In the genomic region with DNA sequence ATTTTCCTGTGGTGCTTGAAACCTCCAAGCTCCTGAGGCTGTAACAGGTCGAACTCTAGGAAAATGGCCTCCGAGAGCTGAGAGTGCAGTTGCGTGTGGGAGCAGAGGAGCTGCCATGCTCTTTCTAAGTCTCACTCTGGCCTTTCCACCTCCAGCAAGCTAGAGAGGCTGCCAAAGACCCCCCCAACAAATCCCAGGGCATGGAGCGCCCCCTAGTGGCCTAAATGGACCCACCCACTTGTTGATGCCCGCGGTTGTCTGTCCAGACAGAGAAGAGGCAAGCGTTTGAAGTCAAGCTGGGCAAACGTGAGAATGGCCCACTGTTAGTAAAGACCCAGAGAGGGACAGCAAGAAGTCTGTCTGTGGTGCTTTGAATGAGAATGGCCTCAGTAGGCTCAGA, we compare ENCODE assay signal across 14 mouse cellular contexts. TPM values are rescaled to one million over a fixed set of nuclear protein-coding genes. Genes with fewer than 3 reads are reported as not detected.
A peak's percentile ranks its signal among the peaks of the same experiment; 100 is the strongest.
DNase-seq lines count a peak whose midpoint lies in the region; ATAC-seq and TF ChIP-seq lines count a peak whose summit lies in the region.
"Had no signal": no experiment of that assay in that cellular context is flagged by ENCODE, and none has a peak within 500 bp of the region (broad histone marks: within the 10 kb centered on the region; RNA-seq: fewer than 3 reads in every experiment).

No protein-coding gene starts in this region.

- H3K9ac ChIP-seq in forebrain, postnatal 0 days, result no peak overlapping the region
- no peak overlapping the region for H3K9ac ChIP-seq in forebrain, embryonic 15.5 days (replicated peaks)
- no peak overlapping the region for H3K9ac ChIP-seq in lung, postnatal 0 days (replicated peaks; ENCODE audit: low read depth)
- H3K9ac ChIP-seq in liver, postnatal 0 days (replicated peaks), result no peak overlapping the region
- H3K9ac ChIP-seq in kidney, embryonic 16.5 days (replicated peaks; ENCODE audit: low read length), result no peak overlapping the region
- H3K9ac ChIP-seq: midbrain, embryonic 13.5 days had no signal

- TF ChIP-seq CTCF in forebrain, postnatal 0 days (IDR thresholded peaks at IDR 0.05; ENCODE audit: low read depth), result 0 out of 2 replicates have a peak, but pooled peaks have one; percentile 11
- peak; percentile 29; the same call in 1 of the 2 replicates for TF ChIP-seq CTCF in lung, postnatal 0 days (IDR thresholded peaks at IDR 0.05)
- peak; percentile 44 for TF ChIP-seq CTCF in liver, postnatal 0 days (IDR thresholded peaks at IDR 0.05; ENCODE audit: low read depth)

- WGBS in forebrain, postnatal 0 days, result 74% methylated on average over 8 of the region's 8 CpGs
- 72% methylated on average over 8 of the region's 8 CpGs for WGBS in forebrain, embryonic 15.5 days
- 70% methylated on average over 8 of the region's 8 CpGs for WGBS in lung, postnatal 0 days
- 69% methylated on average over 8 of the region's 8 CpGs for WGBS in liver, postnatal 0 days (ENCODE audit: insufficient replicate concordance)
- 73% methylated on average over 8 of the region's 8 CpGs for WGBS in kidney, embryonic 16.5 days

- H3K4me3 ChIP-seq in forebrain, postnatal 0 days (ENCODE audit: low read depth, low read length), result no peak overlapping the region
- H3K4me3 ChIP-seq in forebrain, embryonic 15.5 days, result no peak overlapping the region
- H3K4me3 ChIP-seq in lung, postnatal 0 days (ENCODE audit: low read depth, low read length), result no peak overlapping the region
- H3K4me3 ChIP-seq in liver, postnatal 0 days (ENCODE audit: low read depth, low read length), result no peak overlapping the region
- no peak overlapping the region for H3K4me3 ChIP-seq in kidney, embryonic 16.5 days (ENCODE audit: low read length)
- H3K4me3 ChIP-seq: midbrain, embryonic 13.5 days had no signal

- TF ChIP-seq EP300 in lung, postnatal 0 days (IDR thresholded peaks at IDR 0.05), result no peak
- TF ChIP-seq EP300 in liver, postnatal 0 days (IDR thresholded peaks at IDR 0.05; ENCODE audit: low read depth), result no peak

- no peak for ATAC-seq in forebrain, postnatal 0 days
- no peak for ATAC-seq in forebrain, embryonic 15.5 days (replicated peaks)
- ATAC-seq in lung, postnatal 0 days, result no peak
- no peak for ATAC-seq in liver, postnatal 0 days
- ATAC-seq in kidney, embryonic 16.5 days (ENCODE audit: low FRiP score, low TSS enrichment), result no peak
- ATAC-seq: forebrain, embryonic 16.5 days; intestine, embryonic 16.5 days; midbrain, embryonic 13.5 days had no signal

- no peak overlapping the region for H3K27ac ChIP-seq in forebrain, postnatal 0 days (ENCODE audit: low read depth, low read length)
- H3K27ac ChIP-seq in forebrain, embryonic 15.5 days (replicated peaks), result no peak overlapping the region
- no peak overlapping the region for H3K27ac ChIP-seq in lung, postnatal 0 days (ENCODE audit: low read length)
- H3K27ac ChIP-seq in liver, postnatal 0 days (ENCODE audit: low read depth), result no peak overlapping the region
- no peak overlapping the region for H3K27ac ChIP-seq in kidney, embryonic 16.5 days (ENCODE audit: low read length)
- H3K27ac ChIP-seq: midbrain, embryonic 13.5 days had no signal

- no peak for DNase-seq in forebrain, postnatal 0 days
- no peak for DNase-seq in lung, postnatal 0 days (ENCODE audit: low spot score)
- no peak for DNase-seq in lung, postnatal 25 days (ENCODE audit: low spot score)
- peak; percentile 50 for DNase-seq in ES-CJ7 (ENCODE audit: low read depth, low spot score)
- no peak for DNase-seq in liver, postnatal 0 days
- no peak for DNase-seq in right cerebral cortex, postnatal 10 days (ENCODE audit: low spot score in 2 of 2)
- DNase-seq: cerebellum, postnatal 14 days; heart, postnatal 36 days; lung, postnatal 14 days had no signal

- H3K9me3 ChIP-seq in forebrain, postnatal 0 days (ENCODE audit: low read length), result no peaks in the 10 kb centered on the region
- no peaks in the 10 kb centered on the region for H3K9me3 ChIP-seq in forebrain, embryonic 15.5 days
- no peaks in the 10 kb centered on the region for H3K9me3 ChIP-seq in lung, postnatal 0 days (ENCODE audit: low read length)
- H3K9me3 ChIP-seq in liver, postnatal 0 days (ENCODE audit: low read length), result 0 out of 2 replicates have a peak, but pooled peaks cover 4% of the 10 kb centered on the region
- H3K9me3 ChIP-seq in kidney, embryonic 16.5 days (ENCODE audit: low read length), result no peaks in the 10 kb centered on the region
- H3K9me3 ChIP-seq: midbrain, embryonic 13.5 days had no signal

- H3K36me3 ChIP-seq in forebrain, postnatal 0 days (ENCODE audit: insufficient read depth), result no peaks in the 10 kb centered on the region
- no peaks in the 10 kb centered on the region for H3K36me3 ChIP-seq in forebrain, embryonic 15.5 days
- H3K36me3 ChIP-seq in lung, postnatal 0 days (ENCODE audit: insufficient read depth, low read length), result no peaks in the 10 kb centered on the region
- no peaks in the 10 kb centered on the region for H3K36me3 ChIP-seq in liver, postnatal 0 days (replicated peaks; ENCODE audit: insufficient read depth, low read length)
- H3K36me3 ChIP-seq in kidney, embryonic 16.5 days (ENCODE audit: insufficient read depth, low read length), result no peaks in the 10 kb centered on the region
- H3K36me3 ChIP-seq: midbrain, embryonic 13.5 days had no signal

- no peaks in the 10 kb centered on the region for H3K27me3 ChIP-seq in forebrain, postnatal 0 days (ENCODE audit: insufficient read depth, low read length)
- no peaks in the 10 kb centered on the region for H3K27me3 ChIP-seq in forebrain, embryonic 15.5 days
- H3K27me3 ChIP-seq in lung, postnatal 0 days (replicated peaks; ENCODE audit: insufficient read depth, low read length), result no peaks in the 10 kb centered on the region
- 0 out of 2 replicates have a peak, but pooled peaks cover 4% of the 10 kb centered on the region for H3K27me3 ChIP-seq in liver, postnatal 0 days (ENCODE audit: insufficient read depth, low read length)
- H3K27me3 ChIP-seq in kidney, embryonic 16.5 days (ENCODE audit: insufficient read depth, low read length), result no peaks in the 10 kb centered on the region
- H3K27me3 ChIP-seq: midbrain, embryonic 13.5 days had no signal

- H3K4me2 ChIP-seq in forebrain, postnatal 0 days (ENCODE audit: low read depth), result no peak overlapping the region
- H3K4me2 ChIP-seq in forebrain, embryonic 15.5 days (replicated peaks), result no peak overlapping the region
- no peak overlapping the region for H3K4me2 ChIP-seq in lung, postnatal 0 days (replicated peaks; ENCODE audit: low read depth, low read length)
- H3K4me2 ChIP-seq in liver, postnatal 0 days (ENCODE audit: low read depth, low read length), result no peak overlapping the region
- H3K4me2 ChIP-seq in kidney, embryonic 16.5 days (replicated peaks; ENCODE audit: low read depth, low read length), result no peak overlapping the region
- H3K4me2 ChIP-seq: midbrain, embryonic 13.5 days had no signal

- H3K4me1 ChIP-seq in forebrain, postnatal 0 days (ENCODE audit: insufficient read depth), result no peaks in the 10 kb centered on the region
- no peaks in the 10 kb centered on the region for H3K4me1 ChIP-seq in forebrain, embryonic 15.5 days
- no peaks in the 10 kb centered on the region for H3K4me1 ChIP-seq in lung, postnatal 0 days (ENCODE audit: insufficient read depth, low read depth, low read length)
- H3K4me1 ChIP-seq in liver, postnatal 0 days (ENCODE audit: insufficient read depth), result 0 out of 2 replicates have a peak, but pooled peaks cover 3% of the 10 kb centered on the region
- H3K4me1 ChIP-seq in kidney, embryonic 16.5 days (ENCODE audit: insufficient read depth, low read length), result no peaks in the 10 kb centered on the region
- H3K4me1 ChIP-seq: midbrain, embryonic 13.5 days had no signal

RNA-seq across cellular contexts. Expression of a gene that starts 10.3 kb away (rescaled TPM):
- 3.1 and 4.4 TPM in 2 replicates for total RNA-seq in forebrain, postnatal 0 days (2014; rRNA removed)
- 2.2 and 2.5 TPM in 2 replicates for polyA plus RNA-seq in forebrain, postnatal 0 days (2015; fragmentation: Nextera tagmentation; extraction: Ambion mirVana)
- 2.8 and 3.1 TPM in 2 replicates for polyA plus RNA-seq in forebrain, embryonic 15.5 days (2015; fragmentation: Nextera tagmentation; extraction: Ambion mirVana)
- 4.8 and 6.6 TPM in 2 replicates for polyA plus RNA-seq in lung, postnatal 0 days (2015; fragmentation: Nextera tagmentation; extraction: Ambion mirVana)
- polyA plus RNA-seq in liver, postnatal 0 days (2015; fragmentation: Nextera tagmentation; extraction: Ambion mirVana), result 0.31 and 0.36 TPM in 2 replicates
- 9.6 and 10.1 TPM in 2 replicates for polyA plus RNA-seq in kidney, embryonic 16.5 days (2015; fragmentation: Nextera tagmentation; extraction: Ambion mirVana)
